Comparison of ENCODE assay signal across 13 mouse cellular contexts in genomic region chr8:20979846-20980245, GRCm38 (mm10). TPM values are rescaled to one million over a fixed set of nuclear protein-coding genes. Genes with fewer than 3 reads are reported as not detected.
"Had no signal": no experiment of that assay in that cellular context is flagged by ENCODE, and none has a peak within 500 bp of the region (broad histone marks: within the 10 kb centered on the region; RNA-seq: fewer than 3 reads in every experiment).

No protein-coding gene starts in this region.

- DNase-seq: retina, postnatal 1 day; right cerebral cortex, adult 18-20 months; right cerebral cortex, postnatal 14 days; right cerebral cortex, postnatal 25 days; right cerebral cortex, postnatal 4 days; spleen, adult 18-20 months; thymus, adult 18-20 months; thymus, adult 2 months; thymus, postnatal 14 days; thymus, postnatal 25 days; thymus, postnatal 36 days; thymus, postnatal 4 days had no signal

RNA-seq across cellular contexts. Expression of gene AY761185, which starts 35.3 kb away (rescaled TPM):
- total RNA-seq: neutrophil, adult 5-6 weeks had no signal

RNA-seq across cellular contexts. Expression of gene Defa21, which starts 45.5 kb away (rescaled TPM):
- total RNA-seq: neutrophil, adult 5-6 weeks had no signal

RNA-seq across cellular contexts. Expression of gene Gm6040, which starts 58.0 kb away (rescaled TPM):
- total RNA-seq: neutrophil, adult 5-6 weeks had no signal
